Mouse (Mus musculus) cerebellum, postnatal 14 days (tissue): ENCODE results near the gene Gm38655.
"Not testable (repeated sequence)": the region's sequence is repeated elsewhere in the genome, so short reads cannot be mapped to it uniquely, and the experiment has no call there.

Source experiments
- DNase-seq, 2 experiments: peaks; one replicate each; pipeline ENCODE4 v3.0.0; 2021; ENCODE audit warnings: mixed read lengths in 2 of 2

The Gm38655 gene

DNA sequence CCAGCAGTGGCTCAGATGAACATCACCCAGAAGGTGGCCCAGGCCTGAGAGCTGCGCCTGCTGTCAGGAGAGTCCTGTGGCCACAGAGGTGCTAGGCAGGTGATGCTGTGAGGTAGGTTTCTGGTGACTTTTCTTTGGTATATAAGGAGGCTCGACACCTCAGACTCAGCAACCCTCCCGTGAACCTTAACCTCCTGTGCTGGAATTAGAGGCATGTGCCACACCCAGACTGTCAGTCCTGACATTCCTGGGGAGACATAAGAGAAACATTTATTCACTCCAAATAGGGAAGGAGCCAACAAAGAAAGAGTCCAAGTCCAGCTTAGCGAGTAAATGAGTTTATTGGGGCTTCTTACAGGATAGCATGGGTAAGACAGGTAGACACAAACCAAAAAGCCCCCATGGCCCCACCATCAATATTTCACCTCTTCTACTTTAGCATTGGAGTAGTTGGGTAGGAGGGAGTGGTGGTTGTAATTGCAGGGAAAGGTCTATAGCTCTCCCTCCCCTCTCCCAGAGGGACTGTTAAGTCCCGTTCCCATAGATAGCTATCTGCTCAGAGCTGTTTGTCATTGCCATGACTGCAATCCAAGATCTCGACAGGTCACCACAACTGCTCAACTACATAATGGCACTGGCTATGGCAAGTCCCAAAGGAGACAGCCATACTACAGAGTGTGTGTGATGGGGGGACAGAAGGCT lies 9.2 kb downstream of the Gm38655 start:
- no peak for DNase-seq

DNA sequence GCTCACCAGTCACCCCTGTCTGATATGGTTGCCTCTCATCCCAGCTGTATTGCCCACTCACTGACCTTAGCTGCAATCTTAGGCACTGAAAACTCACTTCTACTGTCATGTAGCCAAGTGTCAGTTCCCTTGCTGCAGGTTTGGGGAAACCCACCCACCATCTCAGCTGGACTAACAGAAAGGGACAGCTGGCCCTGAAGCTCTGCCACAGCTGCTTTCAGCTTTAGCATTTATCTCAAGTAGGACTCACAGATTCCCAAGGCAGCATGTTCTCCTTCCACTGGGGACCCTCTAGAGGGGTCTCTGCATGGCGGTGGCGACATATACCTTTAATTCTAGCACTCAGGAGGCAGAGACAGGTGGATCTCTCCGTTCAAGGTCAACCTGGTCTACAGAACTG lies 10.5 kb downstream of the Gm38655 start:
- DNase-seq: no peak

DNA sequence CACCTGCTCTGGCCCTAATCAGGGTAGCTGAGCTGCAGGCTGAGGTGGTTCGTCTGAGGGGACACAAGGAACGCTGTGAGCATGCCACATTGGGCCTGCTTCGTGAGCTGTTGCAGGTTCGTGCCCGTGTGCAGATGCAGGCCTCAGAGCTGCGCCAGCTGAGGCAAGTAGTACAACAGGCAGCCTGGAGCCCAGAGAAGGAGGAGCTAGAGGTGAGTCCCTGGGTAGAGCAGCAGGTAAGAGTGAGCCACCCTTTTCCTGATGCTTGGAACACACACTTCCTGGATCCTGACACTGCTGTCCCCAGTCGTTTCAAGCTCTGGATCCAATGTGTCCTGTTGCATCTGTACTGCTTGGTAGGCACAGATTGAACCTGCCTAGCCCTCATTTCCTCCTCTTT lies 11.9 kb downstream of the Gm38655 start:
- DNase-seq: no peak

DNA sequence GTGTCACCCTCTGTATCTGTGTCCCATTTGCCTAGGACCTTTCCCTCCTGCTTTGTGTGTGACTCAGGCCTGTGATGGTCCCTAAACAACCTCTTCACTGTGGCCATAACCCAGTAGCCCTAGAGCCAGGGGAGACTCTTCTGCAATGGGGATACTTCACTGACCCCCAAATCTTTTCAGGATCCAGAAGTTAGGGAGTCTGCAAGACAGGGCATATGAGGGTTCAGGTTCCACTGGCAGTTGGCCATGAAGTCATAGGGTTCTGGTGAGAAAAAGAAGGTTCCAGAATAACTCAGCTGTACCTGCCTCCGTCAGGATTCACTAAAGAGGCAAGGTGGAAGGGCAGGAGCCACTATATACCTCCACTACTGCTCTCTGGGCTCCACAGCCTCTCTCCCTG lies 13.1 kb downstream of the Gm38655 start, which contains the start of gene Ccdc154:
Ccdc154 (plus strand) TSS at position 301 of the 400 bp plus-strand sequence.
- no peak for DNase-seq

DNA sequence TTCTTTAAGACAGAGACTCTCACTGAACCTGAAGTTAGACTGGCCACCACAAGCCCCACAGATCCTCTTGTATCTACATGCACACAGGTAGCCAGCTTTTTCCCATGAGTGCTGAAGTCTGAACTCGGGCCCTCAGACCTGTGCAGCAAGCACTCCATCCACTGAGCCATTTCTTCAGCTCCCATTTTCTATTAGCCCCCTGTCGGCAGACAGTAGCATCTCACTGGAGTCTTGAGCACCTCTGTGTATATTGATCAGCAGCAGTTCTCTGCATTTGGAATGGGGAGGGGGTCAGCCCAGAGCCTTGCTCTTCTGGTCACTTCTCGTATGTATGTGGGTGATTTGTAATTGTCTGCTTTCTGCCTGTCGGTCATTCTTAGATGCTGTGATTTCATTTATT lies 35.3 kb downstream of the Gm38655 start:
- peak; percentile 11 to 19 for DNase-seq

DNA sequence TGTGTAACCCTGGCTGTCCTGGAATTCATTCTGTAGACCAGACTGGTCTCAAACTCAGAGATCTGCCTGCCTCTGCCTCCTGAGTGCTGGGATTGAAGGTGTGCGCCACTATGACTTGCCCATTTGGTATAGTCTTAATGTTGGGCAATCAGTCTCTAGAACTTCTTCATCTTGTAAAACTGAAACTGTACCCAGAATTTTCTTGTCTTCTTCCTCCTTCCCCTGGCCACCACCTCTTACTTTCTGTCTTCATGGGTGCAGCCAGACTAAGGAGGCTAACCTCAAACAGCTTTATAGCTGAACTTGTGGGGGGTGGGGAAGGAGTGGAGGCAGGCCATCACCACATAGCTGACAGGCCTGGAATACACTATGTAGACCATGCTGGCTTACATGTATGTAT lies 36.5 kb downstream of the Gm38655 start:
- DNase-seq: no peak

DNA sequence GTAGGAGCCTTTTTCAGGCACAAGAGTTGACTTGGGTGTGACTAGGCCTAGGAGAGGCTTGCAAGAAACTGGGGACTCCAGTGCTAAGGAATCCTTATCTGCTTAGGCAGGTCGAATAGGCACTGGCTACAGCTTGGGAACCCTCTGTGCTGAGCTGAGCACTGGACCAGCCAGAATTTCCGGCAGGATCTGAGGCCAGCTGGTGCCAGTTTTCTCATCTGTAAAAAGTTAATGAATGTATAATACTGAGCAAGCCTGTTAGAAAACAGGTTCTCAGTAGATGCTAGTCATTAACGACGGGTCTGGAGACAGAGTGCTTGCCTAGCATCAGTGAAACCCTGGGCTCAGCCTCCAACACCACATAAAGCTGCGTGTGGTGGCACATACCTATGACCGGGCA lies 39.6 kb downstream of the Gm38655 start:
- DNase-seq: no peak

DNA sequence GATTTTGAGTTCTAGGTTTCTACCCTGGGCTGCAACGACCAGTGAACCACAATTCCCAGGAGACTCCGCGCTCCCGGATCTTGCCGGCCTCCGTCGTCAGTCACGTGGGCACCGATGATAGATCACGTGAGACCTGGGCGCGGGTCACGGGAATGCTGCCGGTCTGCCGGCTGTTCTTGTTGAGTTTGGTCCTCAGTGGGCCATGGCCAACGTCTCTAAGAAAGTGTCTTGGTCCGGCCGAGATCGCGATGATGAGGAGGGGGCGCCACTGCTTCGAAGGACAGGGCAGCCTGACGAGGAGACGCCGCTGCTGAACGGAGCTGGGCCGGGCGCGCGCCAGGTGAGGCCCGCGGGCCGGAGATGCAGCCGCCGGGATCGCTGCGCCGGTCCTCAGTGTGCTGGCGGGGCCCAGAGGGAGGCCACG lies 42.0 kb downstream of the Gm38655 start, which contains the start of gene Clcn7:
Clcn7 (plus strand) TSS at position 117 of the 424 bp plus-strand sequence.
- peak; percentile 96 to 97 for DNase-seq

DNA sequence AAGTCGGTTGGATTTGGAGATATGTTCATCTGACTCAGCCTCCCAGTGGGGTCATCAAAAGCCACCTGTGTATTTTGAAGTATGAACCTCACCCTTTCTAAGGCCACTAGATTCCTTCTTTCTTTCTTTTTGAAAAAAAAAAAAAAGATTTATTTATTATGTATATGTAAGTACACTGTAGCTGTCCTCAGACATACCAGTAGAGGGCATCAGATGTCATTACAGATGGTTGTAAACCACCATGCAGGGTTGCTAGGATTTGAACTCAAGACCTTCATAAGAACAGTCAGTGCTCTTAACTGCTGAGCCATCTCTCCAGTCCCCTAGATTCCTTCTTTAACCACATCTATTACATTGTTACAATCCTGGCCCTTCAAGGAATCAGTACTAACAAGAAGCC lies 45.2 kb downstream of the Gm38655 start:
- no peak for DNase-seq

DNA sequence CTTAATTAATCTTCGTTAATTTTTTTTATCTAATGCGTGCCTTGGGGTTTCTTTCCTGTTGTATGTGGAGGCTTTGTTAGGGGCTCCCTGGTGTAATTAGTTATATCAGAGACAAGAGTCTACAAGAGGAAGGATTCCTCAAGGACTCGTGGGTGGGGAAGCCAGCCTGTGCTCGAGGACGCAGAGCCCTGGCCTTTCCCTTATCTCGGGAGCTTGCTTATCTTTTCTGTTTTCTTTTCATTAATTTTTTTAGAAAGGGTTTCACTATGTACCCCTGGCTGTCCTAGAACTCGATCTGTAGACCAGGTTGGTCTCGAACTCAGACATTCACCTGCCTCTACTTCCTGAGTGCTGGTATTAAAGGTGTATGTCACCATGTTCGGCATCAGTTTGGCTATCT lies 47.6 kb downstream of the Gm38655 start:
- no peak for DNase-seq

DNA sequence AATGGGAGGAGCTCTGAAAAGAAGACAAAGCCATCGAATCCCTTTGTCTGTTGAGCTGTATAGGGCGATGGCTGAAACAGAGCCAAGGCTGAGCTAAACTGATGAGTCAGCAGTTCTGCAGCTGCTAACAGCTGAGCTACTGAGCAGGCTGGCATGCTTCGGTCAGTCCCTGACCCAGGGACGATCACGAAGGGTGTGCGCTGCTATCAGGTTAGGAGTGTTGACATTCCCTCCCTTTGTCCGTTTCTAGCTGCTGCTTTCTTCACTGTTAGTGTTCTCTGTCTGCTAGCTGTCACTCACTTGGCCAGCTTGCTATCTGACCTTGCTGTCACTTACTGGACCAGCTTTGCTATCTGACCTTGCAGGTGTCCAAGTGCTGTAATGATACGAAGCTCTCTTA lies 48.2 kb downstream of the Gm38655 start:
- no peak for DNase-seq

DNA sequence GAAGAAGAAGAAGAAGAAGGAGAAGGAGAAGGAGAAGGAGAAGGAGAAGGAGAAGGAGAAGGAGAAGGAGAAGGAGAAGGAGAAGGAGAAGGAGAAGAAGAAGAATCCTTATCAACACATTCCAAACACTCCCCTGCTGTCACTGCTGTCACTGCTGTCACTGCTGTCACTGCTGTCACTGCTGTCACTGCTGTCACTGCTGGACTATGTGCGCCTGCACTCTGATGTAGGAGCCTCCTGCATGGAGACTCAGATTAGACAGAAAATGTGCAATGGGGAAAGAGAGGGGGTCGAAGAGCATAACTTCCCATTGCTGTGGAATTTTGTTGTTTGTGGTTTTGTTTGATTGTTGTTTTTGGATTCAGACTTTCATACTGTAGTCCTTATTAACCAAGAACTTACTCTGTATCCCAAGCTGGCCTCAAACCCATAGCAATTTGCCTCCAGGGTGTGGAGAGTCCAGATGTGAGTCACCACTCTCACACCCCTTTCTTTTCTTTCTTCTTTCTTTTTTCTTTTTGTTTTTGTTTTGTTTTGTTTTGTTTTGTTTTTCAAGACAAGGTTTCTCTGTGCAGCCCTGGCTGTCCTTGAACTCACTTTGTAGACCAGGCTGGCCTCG lies 49.7 kb downstream of the Gm38655 start:
- DNase-seq: not testable (repeated sequence)

DNA sequence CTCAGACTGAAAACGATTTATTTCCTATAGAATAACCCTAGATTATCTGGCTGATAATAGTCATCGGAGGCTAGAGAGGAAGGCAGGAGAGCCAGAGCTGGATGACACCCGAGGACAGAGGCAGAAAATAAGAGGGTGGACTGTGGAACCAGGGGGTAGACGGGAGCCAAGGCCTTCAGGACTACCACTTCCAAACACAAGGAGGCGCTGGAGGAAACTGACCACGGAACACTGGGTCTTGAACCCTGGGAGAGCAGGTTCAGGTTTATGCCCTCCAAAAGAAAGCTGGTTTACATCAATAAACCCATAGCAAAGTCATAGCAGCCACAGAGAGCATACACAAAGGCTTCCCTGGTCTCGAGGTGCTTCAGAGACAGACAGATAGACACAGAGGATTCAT lies 51.3 kb downstream of the Gm38655 start:
- DNase-seq: no peak
